Mouse (Mus musculus): ENCODE measurements around the gene Lrrc8b.

- no peak for TF ChIP-seq ZNF384 (IDR thresholded peaks at IDR 0.05; ENCODE audit: low read depth, low read length)
- TF ChIP-seq CHD2 (IDR thresholded peaks at IDR 0.05; ENCODE audit: low read depth, low read length), result no peak
- TF ChIP-seq MAFK (IDR thresholded peaks at IDR 0.05; ENCODE audit: insufficient read depth, low read depth, low read length), result no peak
- no peak for TF ChIP-seq HCFC1 (IDR thresholded peaks at IDR 0.05; ENCODE audit: borderline replicate concordance, insufficient read depth, low read length)
Measured at GRCm38 (mm10) chr5:105499396-105499795, 83.8 kb downstream of the Lrrc8b start.

Measured in ES-E14 (cell line).